Mouse (Mus musculus): ENCODE measurements at regions not wholly inside any gene's neighbourhood (a gene's known extent, or its start where the extent isn't known, plus 50 kb on each side); places are given as distances from the start of the nearest gene placed in this dataset.
"Not testable (repeated sequence)": the region's sequence is repeated elsewhere in the genome, so short reads cannot be mapped to it uniquely, and the experiment has no call there.

- peak; percentile 81 for DNase-seq (ENCODE audit: low spot score)
- Histone ChIP-seq H3K36me3 (replicated peaks) (no peaks in the 10 kb centered on the region), H3K4me3 (peak overlapping the region; percentile 19; the same call in 1 of the 2 replicates), H3K4me1 (peaks cover 50% of the 10 kb centered on the region), H3K27ac (replicated peaks) (peak overlapping the region; percentile 44; the same call in 1 of the 2 replicates), H3K27me3 (replicated peaks; ENCODE audit: low read depth, poor library complexity, severe bottlenecking) (peaks cover 27% of the 10 kb centered on the region), H3K9me3 (no peaks in the 10 kb centered on the region)
- 17% methylated on average over 22 of the region's 22 CpGs for WGBS
These were observed 169.8 kb upstream of the Six2 start for GRCm38 (mm10) chr17:85857705-85858472.

- H3K9me3 ChIP-seq; H3K36me3 ChIP-seq (replicated peaks); H3K4me3 ChIP-seq; H3K27ac ChIP-seq (replicated peaks): not testable (repeated sequence)
- 14% methylated on average over 4 of the region's 5 CpGs for WGBS
- H3K4me1 ChIP-seq: peaks cover 45% of the 10 kb centered on the region
- peak; percentile 54 for DNase-seq (ENCODE audit: low spot score)
- H3K27me3 ChIP-seq (replicated peaks; ENCODE audit: low read depth, poor library complexity, severe bottlenecking): peaks cover 19% of the 10 kb centered on the region
These were observed 168.8 kb upstream of the Six2 start for GRCm38 (mm10) chr17:85856894-85857293.

GRCm38 (mm10) chr17:85853156-85853555 is 165.1 kb upstream of the Six2 start:
- Histone ChIP-seq H3K4me3 (no peak overlapping the region), H3K27ac (replicated peaks) (no peak overlapping the region), H3K9me3 (no peaks in the 10 kb centered on the region), H3K4me1 (peaks cover 20% of the 10 kb centered on the region), H3K27me3 (replicated peaks; ENCODE audit: low read depth, poor library complexity, severe bottlenecking) (no peaks in the 10 kb centered on the region; the same call in 1 of the 2 replicates), H3K36me3 (replicated peaks) (no peaks in the 10 kb centered on the region)
- WGBS: 85% methylated on average over 5 of the region's 5 CpGs
- DNase-seq (ENCODE audit: low spot score): no peak

GRCm38 (mm10) chr17:85848526-85848925 is 160.5 kb upstream of the Six2 start:
- no peak for DNase-seq (ENCODE audit: low spot score)
- no peak overlapping the region for H3K27ac ChIP-seq (replicated peaks)
- peaks cover 13% of the 10 kb centered on the region for H3K27me3 ChIP-seq (replicated peaks; ENCODE audit: low read depth, poor library complexity, severe bottlenecking)
- H3K4me3 ChIP-seq: no peak overlapping the region
- WGBS: 95% methylated on average over 3 of the region's 3 CpGs
- no peaks in the 10 kb centered on the region for H3K36me3 ChIP-seq (replicated peaks)
- peaks cover 38% of the 10 kb centered on the region for H3K4me1 ChIP-seq
- H3K9me3 ChIP-seq: no peaks in the 10 kb centered on the region

GRCm38 (mm10) chr17:85847756-85848155 is 159.7 kb upstream of the Six2 start:
- Histone ChIP-seq H3K27me3 (replicated peaks; ENCODE audit: low read depth, poor library complexity, severe bottlenecking) (peaks cover 13% of the 10 kb centered on the region), H3K36me3 (replicated peaks) (no peaks in the 10 kb centered on the region), H3K27ac (replicated peaks) (peak overlapping the region; percentile 11; the same call in 1 of the 2 replicates), H3K4me3 (0 out of 2 replicates have a peak overlapping the region, but pooled peaks have one; percentile 2), H3K9me3 (no peaks in the 10 kb centered on the region), H3K4me1 (peaks cover 38% of the 10 kb centered on the region)
- peak; percentile 74 for DNase-seq (ENCODE audit: low spot score)
- 39% methylated on average over 7 of the region's 7 CpGs for WGBS

- 59% methylated on average over 6 of the region's 6 CpGs for WGBS
- peaks cover 13% of the 10 kb centered on the region; the same call in 1 of the 2 replicates for H3K27me3 ChIP-seq (replicated peaks; ENCODE audit: low read depth, poor library complexity, severe bottlenecking)
- no peaks in the 10 kb centered on the region for H3K36me3 ChIP-seq (replicated peaks)
- no peak overlapping the region for H3K4me3 ChIP-seq
- peaks cover 38% of the 10 kb centered on the region for H3K4me1 ChIP-seq
- no peaks in the 10 kb centered on the region for H3K9me3 ChIP-seq
- H3K27ac ChIP-seq (replicated peaks): no peak overlapping the region
- no peak for DNase-seq (ENCODE audit: low spot score)
These were observed 157.0 kb upstream of the Six2 start for GRCm38 (mm10) chr17:85845059-85845458.

GRCm38 (mm10) chr17:85844486-85844885 is 156.4 kb upstream of the Six2 start:
- no peaks in the 10 kb centered on the region for H3K36me3 ChIP-seq (replicated peaks)
- no peak for DNase-seq (ENCODE audit: low spot score)
- peaks cover 13% of the 10 kb centered on the region; the same call in 1 of the 2 replicates for H3K27me3 ChIP-seq (replicated peaks; ENCODE audit: low read depth, poor library complexity, severe bottlenecking)
- no peak overlapping the region for H3K27ac ChIP-seq (replicated peaks)
- no peak overlapping the region for H3K4me3 ChIP-seq
- H3K9me3 ChIP-seq: no peaks in the 10 kb centered on the region
- peaks cover 38% of the 10 kb centered on the region for H3K4me1 ChIP-seq
- WGBS: 92% methylated on average over 13 of the region's 13 CpGs

GRCm38 (mm10) chr17:85823036-85823435 is 135.0 kb upstream of the Six2 start:
- 57% methylated on average over 19 of the region's 19 CpGs for WGBS
- H3K36me3 ChIP-seq (replicated peaks): no peaks in the 10 kb centered on the region
- H3K4me1 ChIP-seq: peaks cover 22% of the 10 kb centered on the region
- H3K27me3 ChIP-seq (replicated peaks; ENCODE audit: low read depth, poor library complexity, severe bottlenecking): 0 out of 2 replicates have a peak, but pooled peaks cover 9% of the 10 kb centered on the region
- peak overlapping the region; percentile 66 for H3K27ac ChIP-seq (replicated peaks)
- no peak overlapping the region for H3K4me3 ChIP-seq
- DNase-seq (ENCODE audit: low spot score): peak; percentile 61
- H3K9me3 ChIP-seq: no peaks in the 10 kb centered on the region

- Histone ChIP-seq H3K27me3 (replicated peaks; ENCODE audit: low read depth, poor library complexity, severe bottlenecking) (0 out of 2 replicates have a peak, but pooled peaks cover 9% of the 10 kb centered on the region), H3K36me3 (replicated peaks) (no peaks in the 10 kb centered on the region), H3K9me3 (no peaks in the 10 kb centered on the region), H3K27ac (replicated peaks) (no peak overlapping the region), H3K4me3 (no peak overlapping the region), H3K4me1 (peaks cover 23% of the 10 kb centered on the region)
- WGBS: 75% methylated on average over 4 of the region's 4 CpGs
- DNase-seq (ENCODE audit: low spot score): no peak
These were observed 133.8 kb upstream of the Six2 start for GRCm38 (mm10) chr17:85821861-85822260.

- Histone ChIP-seq H3K27me3 (replicated peaks; ENCODE audit: low read depth, poor library complexity, severe bottlenecking) (peaks cover 21% of the 10 kb centered on the region), H3K4me1 (peaks cover 13% of the 10 kb centered on the region), H3K4me3 (no peak overlapping the region), H3K9me3 (no peaks in the 10 kb centered on the region), H3K27ac (replicated peaks) (0 out of 2 replicates have a peak overlapping the region, but pooled peaks have one; percentile 10), H3K36me3 (replicated peaks) (no peaks in the 10 kb centered on the region)
- DNase-seq (ENCODE audit: low spot score): no peak
- 86% methylated on average over 17 of the region's 17 CpGs for WGBS
These were observed 130.2 kb upstream of the Six2 start for GRCm38 (mm10) chr17:85818098-85818855.

- H3K27me3 ChIP-seq (replicated peaks; ENCODE audit: low read depth, poor library complexity, severe bottlenecking): peaks cover 16% of the 10 kb centered on the region
- WGBS: 93% methylated on average over 8 of the region's 8 CpGs
- no peaks in the 10 kb centered on the region for H3K36me3 ChIP-seq (replicated peaks)
- no peak for DNase-seq (ENCODE audit: low spot score)
- H3K9me3 ChIP-seq: no peaks in the 10 kb centered on the region
- H3K27ac ChIP-seq (replicated peaks): no peak overlapping the region
- H3K4me1 ChIP-seq: peaks cover 7% of the 10 kb centered on the region
- H3K4me3 ChIP-seq: no peak overlapping the region
These were observed 128.4 kb upstream of the Six2 start for GRCm38 (mm10) chr17:85816521-85816920.

- Histone ChIP-seq H3K27ac (replicated peaks) (no peak overlapping the region), H3K9me3 (no peaks in the 10 kb centered on the region), H3K4me1 (peaks cover 7% of the 10 kb centered on the region), H3K27me3 (replicated peaks; ENCODE audit: low read depth, poor library complexity, severe bottlenecking) (peaks cover 16% of the 10 kb centered on the region), H3K4me3 (no peak overlapping the region), H3K36me3 (replicated peaks) (no peaks in the 10 kb centered on the region)
- 89% methylated on average over 8 of the region's 8 CpGs for WGBS
- no peak for DNase-seq (ENCODE audit: low spot score)
These were observed 128.0 kb upstream of the Six2 start for GRCm38 (mm10) chr17:85816056-85816455.

All from embryonic facial prominence, embryonic 10.5 days (tissue).